Mouse (Mus musculus) limb, embryonic 15.5 days (tissue): ENCODE results near the gene Med12l. TPM values are rescaled to one million over a fixed set of nuclear protein-coding genes. Genes with fewer than 3 reads are reported as not detected.

Experiments
- ATAC-seq: fragments of 200-750 bp; cut with Nextera tagmentation; 2 replicates; pipeline ENCODE4 v1.8.0; 2017; ENCODE audit warnings: low read depth, moderate TSS enrichment; ENCODE audit not compliant: insufficient number of reproducible peaks, low FRiP score, low TSS enrichment
- H3K27ac ChIP-seq: fragments of 300-500 bp; sonication (generic); 2 replicates; pipeline ENCODE4 v1.5.1; 2015; ENCODE audit warnings: moderate library complexity, mild to moderate bottlenecking, inconsistent platforms
- H3K27me3 ChIP-seq: fragments of 300-500 bp; sonication (generic); 2 replicates; pipeline ENCODE4 v1.6.1; 2015; ENCODE audit warnings: inconsistent platforms
- H3K36me3 ChIP-seq: fragments of 300-500 bp; sonication (generic); 2 replicates; pipeline ENCODE4 v1.6.1; 2015; ENCODE audit warnings: inconsistent platforms
- H3K4me1 ChIP-seq: fragments of 300-500 bp; sonication (generic); 2 replicates; pipeline ENCODE4 v1.6.1; 2015; ENCODE audit warnings: inconsistent platforms
- H3K4me2 ChIP-seq: fragments of 300-500 bp; sonication (generic); 2 replicates; pipeline ENCODE4 v1.6.1; 2015; ENCODE audit warnings: mild to moderate bottlenecking, inconsistent platforms
- H3K4me3 ChIP-seq: fragments of 300-500 bp; sonication (generic); 2 replicates; pipeline ENCODE4 v1.5.1; 2015; ENCODE audit warnings: mild to moderate bottlenecking, inconsistent platforms
- H3K9ac ChIP-seq: fragments of 300-500 bp; sonication (generic); 2 replicates; pipeline ENCODE4 v1.6.1; 2015; ENCODE audit warnings: inconsistent platforms
- H3K9me3 ChIP-seq: fragments of 300-500 bp; sonication (generic); 2 replicates; pipeline ENCODE4 v1.6.1; 2016; ENCODE audit warnings: inconsistent platforms
- WGBS: fragments of 180-500 bp; shearing (Covaris S2); methylation state at CpG from one replicate; pipeline ENCODE4 v1.1.7; 2015; 5-methylcytosine and 5-hydroxymethylcytosine counted together
- polyA plus RNA-seq: library from polyadenylated mRNA; unstranded; fragments of >200 nt; fragmentation: Nextera tagmentation; extraction: Ambion mirVana; gene quantifications from 2 replicates; pipeline ENCODE4 v1.2.1, GENCODE M21; 2015

The Med12l gene
- polyA plus RNA-seq, 1 experiment from 2014 or later = 2.0 TPM

GRCm38 (mm10) chr3:58993619-58994018 lies 12.0 kb upstream of the Med12l start:
- Histone ChIP-seq H3K36me3 (no peaks in the 10 kb centered on the region), H3K27me3 (no peaks in the 10 kb centered on the region), H3K4me2 (no peak overlapping the region), H3K4me3 (no peak overlapping the region), H3K9me3 (no peaks in the 10 kb centered on the region), H3K9ac (no peak overlapping the region), H3K27ac (no peak overlapping the region), H3K4me1 (no peaks in the 10 kb centered on the region)
- 88% methylated on average over 3 of the region's 3 CpGs for WGBS
- no peak for ATAC-seq

DNA sequence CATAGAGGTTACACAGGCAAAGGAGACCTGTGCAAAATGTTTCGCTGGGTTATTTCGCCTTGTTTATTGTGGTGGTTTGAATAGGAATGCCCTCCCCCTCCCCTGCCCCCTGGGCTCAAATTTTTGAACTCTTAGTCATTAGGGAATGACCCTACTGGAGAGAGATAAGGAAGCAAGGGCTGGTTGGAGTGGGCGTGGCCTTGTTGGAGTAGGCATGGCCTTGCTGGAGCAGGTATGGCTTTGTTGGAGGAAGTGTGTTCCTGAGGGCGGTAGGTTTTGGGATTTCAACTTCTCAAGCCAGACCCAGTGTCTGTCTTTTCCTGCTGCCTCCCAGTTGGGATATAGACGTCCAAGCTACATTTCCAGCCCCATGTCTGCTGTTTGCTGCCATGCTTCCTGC lies 1.9 kb upstream of the Med12l start:
- Histone ChIP-seq H3K9me3 (no peaks in the 10 kb centered on the region), H3K36me3 (no peaks in the 10 kb centered on the region), H3K27me3 (peaks cover 12% of the 10 kb centered on the region; the same call in 1 of the 2 replicates), H3K27ac (no peak overlapping the region), H3K9ac (no peak overlapping the region), H3K4me2 (no peak overlapping the region), H3K4me3 (no peak overlapping the region), H3K4me1 (peaks cover 13% of the 10 kb centered on the region)
- 82% methylated on average over 5 of the region's 5 CpGs for WGBS
- ATAC-seq = no peak

DNA sequence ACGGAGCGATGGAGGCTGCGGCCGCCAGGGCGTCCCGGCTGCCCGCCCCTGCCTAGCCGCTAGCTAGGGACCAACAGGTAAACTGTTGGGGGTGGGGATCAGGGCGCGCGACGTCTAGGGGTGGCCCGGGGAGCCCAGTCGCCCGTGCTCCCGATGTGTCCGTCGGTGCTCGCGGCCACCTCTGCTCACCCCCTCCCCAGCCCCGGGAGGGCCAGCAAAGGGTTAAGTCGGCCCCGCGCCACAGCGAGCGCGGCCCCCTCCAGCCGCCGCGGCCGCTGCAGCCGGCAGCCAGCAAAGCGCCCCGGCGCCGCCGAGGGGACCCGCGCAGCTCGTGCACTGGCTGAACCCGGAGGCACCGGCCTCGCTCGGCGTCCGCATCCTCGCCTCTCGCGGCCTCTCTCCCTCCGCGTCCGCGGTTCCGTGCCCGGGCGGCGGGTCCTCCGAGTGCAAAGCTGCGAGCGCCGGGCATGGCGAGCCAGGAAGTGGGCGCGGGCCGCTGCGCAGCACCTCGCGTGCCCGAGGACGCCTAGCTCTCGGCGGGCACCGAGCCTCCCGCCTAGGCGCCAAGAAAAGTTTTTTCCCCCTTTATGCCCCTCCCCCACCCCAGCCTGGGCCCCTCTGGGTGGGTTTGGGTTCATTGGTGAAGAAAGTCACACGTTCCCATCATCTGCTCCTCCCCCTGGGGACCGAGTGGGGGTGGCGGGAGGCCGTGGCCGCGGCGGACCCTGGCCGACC lies 538 bp downstream of the Med12l start:
- ATAC-seq = peak; percentile 36
- Histone ChIP-seq H3K4me2 (peak overlapping the region; percentile 99), H3K4me3 (peak overlapping the region; percentile 72), H3K9me3 (no peaks in the 10 kb centered on the region), H3K27ac (peak overlapping the region; percentile 93), H3K9ac (peak overlapping the region; percentile 53), H3K27me3 (peaks cover 12% of the 10 kb centered on the region; the same call in 1 of the 2 replicates), H3K36me3 (no peaks in the 10 kb centered on the region), H3K4me1 (peaks cover 13% of the 10 kb centered on the region)
- WGBS = under 1% methylated on average over 81 of the region's 83 CpGs

- WGBS = under 1% methylated on average over 68 of the region's 77 CpGs
- H3K4me1 ChIP-seq = peaks cover 13% of the 10 kb centered on the region
- H3K4me3 ChIP-seq = peak overlapping the region; percentile 72
- H3K27me3 ChIP-seq = peaks cover 12% of the 10 kb centered on the region; the same call in 1 of the 2 replicates
- H3K27ac ChIP-seq = peak overlapping the region; percentile 93
- peak overlapping the region; percentile 99 for H3K4me2 ChIP-seq
- H3K9ac ChIP-seq = peak overlapping the region; percentile 53
- H3K9me3 ChIP-seq = no peaks in the 10 kb centered on the region
- peak; percentile 82 for ATAC-seq
- no peaks in the 10 kb centered on the region for H3K36me3 ChIP-seq
Observed at GRCm38 (mm10) chr3:59006731-59007441, 1.3 kb downstream of the Med12l start.

DNA sequence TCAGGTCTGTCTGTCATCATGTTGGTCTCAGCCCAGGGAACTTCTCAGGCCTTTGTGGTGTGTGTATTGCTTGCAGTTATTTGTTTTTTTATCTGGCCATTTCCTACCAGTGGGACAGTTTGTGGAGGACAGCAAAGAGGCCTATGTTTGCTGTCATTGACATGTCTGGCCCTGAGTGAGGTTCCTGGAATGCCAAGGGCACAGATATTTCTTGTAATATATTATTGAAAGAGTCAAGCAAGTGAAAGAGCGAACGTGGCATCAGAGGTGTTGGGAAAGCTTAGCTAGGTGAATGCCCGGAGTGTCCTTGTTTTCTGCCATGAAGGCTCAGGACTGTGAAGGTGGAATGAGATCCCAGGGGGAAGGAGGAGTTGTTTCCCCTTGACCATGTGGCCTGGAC lies 4.7 kb downstream of the Med12l start:
- WGBS = 88% methylated on average over 3 of the region's 3 CpGs
- peaks cover 7% of the 10 kb centered on the region for H3K4me1 ChIP-seq

DNA sequence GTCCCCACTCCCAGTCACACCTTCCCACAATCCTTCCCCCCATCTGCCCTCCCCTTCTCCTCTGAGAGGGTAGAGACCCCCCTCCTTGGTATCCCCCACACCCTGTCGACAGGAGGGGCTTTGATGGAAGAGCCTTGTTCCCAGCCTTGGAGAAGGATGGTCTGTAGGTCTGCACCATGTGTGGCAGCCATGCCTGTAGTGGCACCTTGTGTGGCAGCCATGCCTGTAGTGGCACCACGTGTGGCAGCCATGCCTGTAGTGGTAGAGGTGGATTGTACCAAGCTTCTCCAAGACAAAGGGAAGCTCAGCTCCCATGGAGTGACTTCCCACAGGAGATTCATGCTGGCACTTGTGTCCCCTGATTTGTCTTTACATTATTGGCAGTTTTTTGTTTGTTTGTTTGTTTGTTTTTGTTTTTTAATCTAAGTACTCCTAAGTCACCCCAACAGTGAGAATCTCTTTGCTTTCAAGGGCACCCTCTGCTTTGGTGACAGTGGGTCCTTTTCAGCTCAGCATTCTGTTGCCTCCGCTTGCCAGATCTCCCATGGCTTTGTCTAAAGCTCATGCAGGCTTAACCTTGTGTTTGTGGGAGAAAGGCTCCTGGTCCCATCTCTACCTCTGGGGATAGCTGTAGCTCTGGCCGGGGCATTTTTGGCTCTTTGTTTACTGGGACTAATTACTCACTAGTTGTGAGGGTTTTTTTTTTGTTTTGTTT lies 10.2 kb downstream of the Med12l start:
- no peak overlapping the region for H3K27ac ChIP-seq
- H3K4me3 ChIP-seq = no peak overlapping the region
- H3K9ac ChIP-seq = no peak overlapping the region
- H3K36me3 ChIP-seq = no peaks in the 10 kb centered on the region
- no peak for ATAC-seq
- 63% methylated on average over 4 of the region's 4 CpGs for WGBS
- H3K4me1 ChIP-seq = no peaks in the 10 kb centered on the region
- H3K27me3 ChIP-seq = no peaks in the 10 kb centered on the region
- no peak overlapping the region for H3K4me2 ChIP-seq
- H3K9me3 ChIP-seq = no peaks in the 10 kb centered on the region

More for the DNA sequence above, 4.7 kb downstream of the Med12l start:
- Histone ChIP-seq H3K4me2 (no peak overlapping the region), H3K4me3 (no peak overlapping the region), H3K27me3 (peaks cover 12% of the 10 kb centered on the region; the same call in 1 of the 2 replicates), H3K36me3 (no peaks in the 10 kb centered on the region), H3K9me3 (no peaks in the 10 kb centered on the region), H3K27ac (no peak overlapping the region), H3K9ac (no peak overlapping the region)
- no peak for ATAC-seq

DNA sequence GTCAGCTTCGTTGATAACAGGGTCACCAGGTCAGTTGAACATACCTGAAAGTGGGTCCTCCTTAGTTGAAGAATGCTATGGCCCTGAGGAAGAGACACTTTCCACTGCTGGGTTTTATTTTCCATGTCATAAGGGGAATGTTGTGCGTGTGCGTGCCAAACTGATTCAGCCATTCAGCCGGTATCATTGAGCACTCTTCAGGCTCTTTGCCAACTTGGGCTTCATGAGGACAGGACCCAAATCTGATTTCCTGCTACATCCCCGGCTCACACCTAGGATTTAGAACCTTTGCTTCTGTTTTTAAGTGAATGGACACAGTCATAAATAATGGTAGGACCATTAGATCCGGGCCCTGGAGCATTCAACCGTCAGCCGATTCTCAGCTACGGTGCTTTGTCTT lies 10.9 kb downstream of the Med12l start:
- Histone ChIP-seq H3K4me3 (no peak overlapping the region), H3K36me3 (no peaks in the 10 kb centered on the region), H3K4me2 (no peak overlapping the region), H3K9ac (no peak overlapping the region), H3K9me3 (no peaks in the 10 kb centered on the region), H3K4me1 (no peaks in the 10 kb centered on the region), H3K27me3 (no peaks in the 10 kb centered on the region), H3K27ac (no peak overlapping the region)
- no peak for ATAC-seq
- 83% methylated on average over 9 of the region's 9 CpGs for WGBS

DNA sequence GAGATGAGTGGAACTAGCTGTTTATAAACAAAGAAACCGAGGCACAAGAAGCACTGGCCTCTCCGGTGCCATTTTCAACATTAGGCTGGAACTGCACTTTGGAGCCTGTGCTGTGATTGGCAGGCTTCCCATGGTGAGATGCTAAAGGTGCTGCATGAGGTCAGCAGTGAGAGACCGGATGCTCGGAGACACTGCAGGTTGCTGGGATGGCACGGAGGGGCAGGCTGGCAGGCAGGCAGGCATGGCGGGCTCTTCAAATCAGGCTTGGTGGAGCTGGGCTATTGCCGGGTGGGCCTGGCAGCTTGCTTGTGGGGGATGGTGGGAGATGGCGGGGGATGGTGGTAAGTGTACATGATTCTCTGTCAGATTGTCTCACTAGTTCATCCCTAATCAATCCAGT lies 15.6 kb downstream of the Med12l start:
- WGBS = 80% methylated on average over 8 of the region's 8 CpGs
- no peaks in the 10 kb centered on the region for H3K36me3 ChIP-seq
- H3K27ac ChIP-seq = no peak overlapping the region
- no peaks in the 10 kb centered on the region for H3K9me3 ChIP-seq
- H3K4me3 ChIP-seq = no peak overlapping the region
- no peak overlapping the region for H3K9ac ChIP-seq
- no peaks in the 10 kb centered on the region for H3K4me1 ChIP-seq
- no peak overlapping the region for H3K4me2 ChIP-seq
- no peak for ATAC-seq
- H3K27me3 ChIP-seq = no peaks in the 10 kb centered on the region

DNA sequence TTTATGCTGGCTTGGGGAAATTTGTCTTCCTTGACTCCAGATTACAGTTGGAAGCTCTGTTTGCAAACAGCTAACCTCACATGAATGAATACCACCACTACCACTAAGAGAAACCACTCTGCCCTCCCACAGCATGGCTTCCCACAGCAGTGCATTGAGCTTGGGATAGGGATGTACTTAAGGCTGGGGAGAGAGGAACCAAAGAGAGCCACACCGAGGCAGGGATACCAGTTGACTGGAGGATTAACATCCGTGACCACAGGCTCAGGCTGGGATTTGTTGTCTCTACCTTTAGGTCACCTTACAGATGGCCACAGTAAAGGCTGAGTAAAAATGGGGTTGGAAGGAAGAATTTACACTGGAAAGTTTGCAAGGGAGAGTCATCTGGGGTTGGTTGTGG lies 16.6 kb downstream of the Med12l start:
- ATAC-seq = no peak
- H3K36me3 ChIP-seq = no peaks in the 10 kb centered on the region
- H3K4me3 ChIP-seq = no peak overlapping the region
- no peak overlapping the region for H3K4me2 ChIP-seq
- H3K9ac ChIP-seq = no peak overlapping the region
- no peak overlapping the region for H3K27ac ChIP-seq
- no peaks in the 10 kb centered on the region for H3K4me1 ChIP-seq
- no peaks in the 10 kb centered on the region for H3K27me3 ChIP-seq
- no peaks in the 10 kb centered on the region for H3K9me3 ChIP-seq
- 68% methylated on average over 2 of the region's 2 CpGs for WGBS

GRCm38 (mm10) chr3:59022971-59023370 lies 17.3 kb downstream of the Med12l start:
- Histone ChIP-seq H3K27ac (no peak overlapping the region), H3K4me2 (no peak overlapping the region), H3K9me3 (no peaks in the 10 kb centered on the region), H3K9ac (no peak overlapping the region), H3K36me3 (no peaks in the 10 kb centered on the region), H3K4me1 (no peaks in the 10 kb centered on the region), H3K4me3 (no peak overlapping the region), H3K27me3 (no peaks in the 10 kb centered on the region)
- WGBS = 92% methylated on average over 14 of the region's 14 CpGs
- ATAC-seq = no peak

DNA sequence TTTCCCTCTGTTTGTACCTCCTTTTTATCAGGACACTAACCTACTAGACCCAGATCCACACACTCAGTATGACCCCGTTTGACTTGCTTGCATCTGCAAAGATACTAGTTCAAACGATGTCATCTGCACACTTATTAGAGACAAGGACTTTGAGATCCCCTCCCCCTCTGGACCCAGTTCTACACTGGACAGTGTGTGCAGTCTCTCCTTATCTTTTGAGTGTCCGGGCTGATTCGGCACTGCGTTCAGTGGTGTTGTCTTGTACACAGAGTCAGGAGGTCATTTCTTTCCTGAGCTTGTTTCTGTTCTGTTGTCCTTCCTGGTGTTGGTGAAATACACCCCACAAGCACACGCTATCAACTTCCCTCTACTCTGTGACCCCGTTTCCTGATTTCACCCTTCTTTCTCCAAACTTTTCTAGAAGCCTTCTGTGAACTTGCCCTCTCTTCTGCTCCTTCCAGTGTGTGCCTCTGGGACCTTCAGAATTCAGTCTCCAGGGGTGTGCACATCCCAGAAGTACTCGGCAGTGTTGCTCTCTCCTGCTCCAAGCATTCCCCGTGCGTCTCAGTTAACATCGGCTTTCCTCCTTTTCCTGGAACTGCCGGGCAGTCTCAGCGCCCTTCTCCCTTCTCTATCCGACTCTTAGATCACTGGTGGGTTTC lies 19.0 kb downstream of the Med12l start:
- no peak for ATAC-seq
- no peak overlapping the region for H3K4me2 ChIP-seq

More for the DNA sequence above, 19.0 kb downstream of the Med12l start:
- Histone ChIP-seq H3K36me3 (no peaks in the 10 kb centered on the region), H3K27ac (no peak overlapping the region), H3K27me3 (no peaks in the 10 kb centered on the region), H3K4me3 (no peak overlapping the region), H3K9me3 (no peaks in the 10 kb centered on the region), H3K4me1 (no peaks in the 10 kb centered on the region), H3K9ac (no peak overlapping the region)
- WGBS = 66% methylated on average over 14 of the region's 14 CpGs
